Mouse (Mus musculus) liver, postnatal 0 days (tissue): ENCODE data around the gene Sipa1l3.

ENCODE experiments used
- CTCF ChIP-seq: sonication (generic); IDR thresholded peaks from 2 replicates; pipeline ENCODE4 v1.5.1; 2016; ENCODE audit warnings: antibody characterized with exemption, low read depth
- EP300 ChIP-seq: IDR thresholded peaks from 2 replicates; pipeline ENCODE4 v1.6.1; 2016; ENCODE audit warnings: antibody characterized with exemption, low read depth, mild to moderate bottlenecking

GRCm38 (mm10) chr7:29288079-29288478, 230.4 kb downstream of the Sipa1l3 start:
- TF ChIP-seq CTCF, result no peak
- TF ChIP-seq EP300, result no peak
